26 mouse cellular contexts compared by ENCODE assay signal in the genomic region with DNA sequence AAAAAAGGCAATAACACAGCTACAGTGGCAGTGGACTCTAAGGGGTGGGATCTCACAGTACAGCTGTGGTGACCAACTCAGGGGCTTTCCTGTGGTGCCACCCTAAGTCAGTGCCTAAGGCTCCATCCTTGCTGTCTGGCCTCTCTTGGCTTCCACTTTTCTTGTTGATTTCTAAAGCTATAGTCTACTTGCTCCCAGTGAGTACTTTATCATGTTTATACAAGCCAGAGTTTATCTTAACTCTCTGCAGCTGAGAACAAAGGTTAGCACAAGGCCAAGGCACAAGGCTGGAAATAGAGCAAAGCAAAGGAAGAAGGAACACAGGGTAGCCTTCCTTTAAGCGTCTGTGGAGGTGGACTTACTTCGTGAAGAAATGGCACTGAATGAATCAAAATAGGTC.
A peak's percentile ranks its signal among the peaks of the same experiment; 100 is the strongest.
DNase-seq lines count a peak whose midpoint lies in the region; ATAC-seq and TF ChIP-seq lines count a peak whose summit lies in the region.
"Had no signal": no experiment of that assay in that cellular context is flagged by ENCODE, and none has a peak within 500 bp of the region (broad histone marks: within the 10 kb centered on the region; RNA-seq: fewer than 3 reads in every experiment).

No protein-coding gene starts in this region.

- DNase-seq in heart, adult 9 months (ENCODE audit: low spot score in 2 of 2) = no peak
- peak; percentile 27 for DNase-seq in heart, postnatal 0 days (ENCODE audit: low spot score)
- DNase-seq in heart, adult 18-20 months = no peak
- peak; percentile 2 for DNase-seq in ovary, adult 18-20 months (ENCODE audit: low spot score)
- DNase-seq in ovary, postnatal 36 days (ENCODE audit: low spot score) = no peak
- peak; percentile 22 for DNase-seq in yolk sac, embryonic 10.5 days (ENCODE audit: low spot score)
- DNase-seq: adrenal gland, adult 8-10 months; adrenal gland, postnatal 25 days; cerebellum, adult 11-12 months; cerebellum, adult 8-10 months; cerebellum, postnatal 14 days; forebrain, postnatal 0 days; gastrocnemius, adult 2 months; gastrocnemius, postnatal 14 days; heart, adult 2 months; heart, postnatal 14 days; heart, postnatal 4 days had no signal

- no peak overlapping the region for H3K9ac ChIP-seq in heart, embryonic 12.5 days
- H3K9ac ChIP-seq in heart, postnatal 0 days (replicated peaks; ENCODE audit: low read depth, low read length) = no peak overlapping the region
- H3K9ac ChIP-seq in forebrain, embryonic 15.5 days (replicated peaks) = no peak overlapping the region
- H3K9ac ChIP-seq: forebrain, embryonic 13.5 days; forebrain, postnatal 0 days; heart, embryonic 13.5 days; hindbrain, embryonic 14.5 days had no signal

- no peaks in the 10 kb centered on the region for H3K9me3 ChIP-seq in heart, embryonic 12.5 days (replicated peaks)
- H3K9me3 ChIP-seq in heart, postnatal 0 days (replicated peaks; ENCODE audit: control insufficient read depth, low read length) = no peaks in the 10 kb centered on the region
- no peaks in the 10 kb centered on the region for H3K9me3 ChIP-seq in forebrain, embryonic 15.5 days
- H3K9me3 ChIP-seq: forebrain, embryonic 10.5 days; forebrain, embryonic 13.5 days had no signal

- H3K27ac ChIP-seq in heart, embryonic 12.5 days (ENCODE audit: poor library complexity, severe bottlenecking) = no peak overlapping the region
- no peak overlapping the region for H3K27ac ChIP-seq in heart, postnatal 0 days (ENCODE audit: low read depth)
- H3K27ac ChIP-seq in forebrain, embryonic 15.5 days (replicated peaks) = no peak overlapping the region
- H3K27ac ChIP-seq: forebrain, embryonic 10.5 days; forebrain, embryonic 13.5 days; gastrocnemius, adult 2 months; heart, adult 2 months; heart, embryonic 13.5 days; hindbrain, embryonic 14.5 days; hindbrain, postnatal 0 days had no signal

- peak; percentile 76 for ATAC-seq in heart, embryonic 12.5 days (ENCODE audit: insufficient number of reproducible peaks, low FRiP score)
- ATAC-seq in heart, postnatal 0 days (ENCODE audit: insufficient read depth, low read depth) = no peak; the same call in 1 of the 2 replicates
- no peak for ATAC-seq in forebrain, embryonic 15.5 days (replicated peaks)
- ATAC-seq: activated CD4-positive, CD25-positive, alpha-beta regulatory T cell, adult 4 months; forebrain, embryonic 13.5 days; forebrain, postnatal 0 days; hindbrain, postnatal 0 days; inflammation-experienced regulatory T-cells, adult 6 months had no signal

- no peak for TF ChIP-seq CTCF in heart, postnatal 0 days (IDR thresholded peaks at IDR 0.05; ENCODE audit: low read depth)

- no peak overlapping the region for H3K4me3 ChIP-seq in heart, embryonic 12.5 days
- H3K4me3 ChIP-seq in heart, postnatal 0 days (ENCODE audit: low read depth, low read length) = no peak overlapping the region
- H3K4me3 ChIP-seq in forebrain, embryonic 15.5 days = no peak overlapping the region
- H3K4me3 ChIP-seq: forebrain, embryonic 10.5 days; forebrain, embryonic 13.5 days; gastrocnemius, adult 2 months; heart, adult 2 months; heart, embryonic 13.5 days had no signal

- H3K4me2 ChIP-seq in heart, embryonic 12.5 days = no peak overlapping the region
- H3K4me2 ChIP-seq in heart, postnatal 0 days (ENCODE audit: low read depth, low read length) = no peak overlapping the region
- H3K4me2 ChIP-seq in forebrain, embryonic 15.5 days (replicated peaks) = no peak overlapping the region
- H3K4me2 ChIP-seq: forebrain, embryonic 13.5 days; heart, embryonic 13.5 days; hindbrain, embryonic 14.5 days had no signal

- no peak for TF ChIP-seq EP300 in heart, postnatal 0 days (IDR thresholded peaks at IDR 0.05; ENCODE audit: low read depth)

- no peaks in the 10 kb centered on the region for H3K36me3 ChIP-seq in heart, embryonic 12.5 days
- no peaks in the 10 kb centered on the region for H3K36me3 ChIP-seq in heart, postnatal 0 days (replicated peaks; ENCODE audit: control insufficient read depth, insufficient read depth, low read length)
- H3K36me3 ChIP-seq in forebrain, embryonic 15.5 days = no peaks in the 10 kb centered on the region
- H3K36me3 ChIP-seq: forebrain, embryonic 10.5 days; heart, embryonic 13.5 days had no signal

- H3K27me3 ChIP-seq in heart, embryonic 12.5 days (replicated peaks) = no peaks in the 10 kb centered on the region
- H3K27me3 ChIP-seq in heart, postnatal 0 days (ENCODE audit: control insufficient read depth, insufficient read depth, low read length) = no peaks in the 10 kb centered on the region
- no peaks in the 10 kb centered on the region for H3K27me3 ChIP-seq in forebrain, embryonic 15.5 days
- H3K27me3 ChIP-seq: forebrain, embryonic 13.5 days; heart, embryonic 13.5 days had no signal

- 35% methylated on average over 2 of the region's 2 CpGs for WGBS in heart, embryonic 12.5 days
- 32% methylated on average over 2 of the region's 2 CpGs for WGBS in heart, postnatal 0 days
- 86% methylated on average over 2 of the region's 2 CpGs for WGBS in forebrain, embryonic 15.5 days

- H3K4me1 ChIP-seq in heart, embryonic 12.5 days (replicated peaks) = 0 out of 2 replicates have a peak, but pooled peaks cover 5% of the 10 kb centered on the region
- no peaks in the 10 kb centered on the region for H3K4me1 ChIP-seq in heart, postnatal 0 days (ENCODE audit: control insufficient read depth, insufficient read depth)
- H3K4me1 ChIP-seq in forebrain, embryonic 15.5 days = no peaks in the 10 kb centered on the region
- H3K4me1 ChIP-seq: forebrain, embryonic 10.5 days; forebrain, embryonic 13.5 days had no signal

Comparison
In these comparisons a context has a peak if more than half of its experiments do, and no peak if none do; other contexts are left out.
1. DNase-seq: peak in heart, postnatal 0 days (single experiment), ovary, adult 18-20 months (single experiment) and yolk sac, embryonic 10.5 days (single experiment); none in heart, adult 9 months (0 of 2), heart, adult 18-20 months (0 of 2) and ovary, postnatal 36 days (single experiment).